Mouse (Mus musculus): ENCODE results near the gene Arfgap3. TPM values are rescaled to one million over a fixed set of nuclear protein-coding genes. Genes with fewer than 3 reads are reported as not detected.
A peak's percentile ranks its signal among the peaks of the same experiment; 100 is the strongest.
"Not testable (repeated sequence)": the region's sequence is repeated elsewhere in the genome, so short reads cannot be mapped to it uniquely, and the experiment has no call there.

Gene Arfgap3
- total RNA-seq (2021): 19.9 and 25.2 TPM in 2 replicates
- long read RNA-seq, experiment 1, transcript Arfgap3-201 (16 exons, 2,619 nt): major isoform, 7 of 42 reads
- long read RNA-seq, experiment 1, partial matches to known transcripts: 6 of 42 reads
- long read RNA-seq, experiment 1, other reads (novel, unspliced or antisense): 27 of 42 reads
- long read RNA-seq, experiment 2, partial matches to known transcripts: 1 of 24 reads
- long read RNA-seq, experiment 2, other reads (novel, unspliced or antisense): 19 of 24 reads

- peak; percentile 96 for DNase-seq
These were observed at the start of gene Arfgap3 for GRCm38 (mm10) chr15:83349954-83350711. TSS of gene Arfgap3 (minus strand) at chr15:83350247.

GRCm38 (mm10) chr15:83392722-83393121, 42.7 kb upstream of the Arfgap3 start:
- DNase-seq: no peak

- no peak for DNase-seq
These were observed 37.9 kb upstream of the Arfgap3 start for GRCm38 (mm10) chr15:83387911-83388310.

- DNase-seq: no peak
These were observed 33.6 kb upstream of the Arfgap3 start for GRCm38 (mm10) chr15:83383633-83384032.

- DNase-seq: no peak
These were observed 33.1 kb upstream of the Arfgap3 start for GRCm38 (mm10) chr15:83383136-83383535.

GRCm38 (mm10) chr15:83382467-83382866, 32.4 kb upstream of the Arfgap3 start:
- no peak for DNase-seq

GRCm38 (mm10) chr15:83377153-83377552, 27.1 kb upstream of the Arfgap3 start:
- DNase-seq: no peak

- peak; percentile 79 for DNase-seq
These were observed 25.1 kb upstream of the Arfgap3 start for GRCm38 (mm10) chr15:83375136-83375535.

- DNase-seq: no peak
These were observed 24.0 kb upstream of the Arfgap3 start for GRCm38 (mm10) chr15:83374076-83374475.

GRCm38 (mm10) chr15:83368702-83369101, 18.7 kb upstream of the Arfgap3 start:
- DNase-seq: not testable (repeated sequence)

- DNase-seq: no peak
These were observed 18.2 kb upstream of the Arfgap3 start for GRCm38 (mm10) chr15:83368261-83368660.

GRCm38 (mm10) chr15:83366933-83367552, 17.0 kb upstream of the Arfgap3 start:
- DNase-seq: peak; percentile 92

GRCm38 (mm10) chr15:83365697-83366096, 15.7 kb upstream of the Arfgap3 start:
- no peak for DNase-seq

- DNase-seq: no peak
These were observed 14.1 kb upstream of the Arfgap3 start for GRCm38 (mm10) chr15:83364194-83364593.

GRCm38 (mm10) chr15:83362813-83363212, 12.8 kb upstream of the Arfgap3 start:
- not testable (repeated sequence) for DNase-seq

GRCm38 (mm10) chr15:83360899-83361298, 10.9 kb upstream of the Arfgap3 start:
- DNase-seq: not testable (repeated sequence)

GRCm38 (mm10) chr15:83360140-83360539, 10.1 kb upstream of the Arfgap3 start:
- no peak for DNase-seq

- DNase-seq: no peak
These were observed 8.4 kb upstream of the Arfgap3 start for GRCm38 (mm10) chr15:83358476-83358875.

- no peak for DNase-seq
These were observed 1.5 kb upstream of the Arfgap3 start for GRCm38 (mm10) chr15:83351546-83351945.

GRCm38 (mm10) chr15:83350859-83351258, 812 bp upstream of the Arfgap3 start:
- no peak for DNase-seq

- no peak for DNase-seq
These were observed 658 bp downstream of the Arfgap3 start for GRCm38 (mm10) chr15:83349225-83349953.

GRCm38 (mm10) chr15:83348747-83349146, 1.3 kb downstream of the Arfgap3 start:
- DNase-seq: no peak

All from adrenal gland, postnatal 14 days (tissue).